Mouse (Mus musculus) brain, embryonic 14.5 days (tissue): ENCODE data around the gene Hoxb5.

Source experiments
- CTCF ChIP-seq: fragments of 200-500 bp; IDR thresholded peaks from 2 replicates; pipeline ENCODE4 v1.5.1; 2012; ENCODE audit warnings: inconsistent platforms, mild to moderate bottlenecking, moderate library complexity, borderline replicate concordance; ENCODE audit not compliant: insufficient read depth, insufficient read length; ENCODE audit errors: extremely low read depth
- POLR2A ChIP-seq: fragments of 200-500 bp; IDR thresholded peaks from 2 replicates; pipeline ENCODE4 v1.6.1; 2012; ENCODE audit warnings: mild to moderate bottlenecking, inconsistent platforms, borderline replicate concordance; ENCODE audit not compliant: poor library complexity, insufficient read depth, insufficient read length, severe bottlenecking; ENCODE audit errors: extremely low read depth

GRCm38 (mm10) chr11:96322738-96323137 is 19.6 kb downstream of the Hoxb5 start:
- TF ChIP-seq POLR2A (no peak), CTCF (no peak)
